Mouse (Mus musculus): ENCODE measurements around the gene Cfap61.

- TF ChIP-seq POLR2A (IDR thresholded peaks at IDR 0.05; ENCODE audit: low read depth, low read length) (no peak), CTCF (IDR thresholded peaks at IDR 0.05; ENCODE audit: extremely low read depth, insufficient read length, insufficient replicate concordance, low read depth, low read length) (no peak)
These were observed 175.3 kb downstream of the Cfap61 start for GRCm38 (mm10) chr2:146109921-146110320.
